Mouse (Mus musculus) cerebellum, postnatal 4 days (tissue): ENCODE results near the gene Dok3.

ENCODE experiments used
- DNase-seq, 2 experiments: peaks; one replicate each; pipeline ENCODE4 v3.0.0; 2022; ENCODE audit warnings: low spot score in 2 of 2, mixed read lengths in 1 of 2

The Dok3 gene

DNA sequence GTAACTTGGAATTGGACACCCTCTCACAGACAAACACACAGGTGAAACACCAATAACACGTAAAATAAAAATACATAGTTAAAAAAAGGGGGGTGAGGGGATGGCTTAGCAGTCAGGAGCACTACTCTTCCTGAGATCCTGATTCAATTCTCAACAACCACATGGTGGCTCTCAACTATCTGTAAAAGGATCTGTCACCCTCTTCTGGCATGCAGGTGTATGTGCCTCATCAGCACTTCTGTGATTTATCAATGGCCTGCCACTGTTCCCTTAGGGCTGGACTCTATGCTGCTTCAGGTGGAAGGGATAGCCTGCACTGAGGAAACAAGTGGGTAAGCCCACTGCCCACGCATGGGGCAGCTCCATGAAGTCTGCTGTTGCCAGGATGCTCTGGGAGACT is 11.8 kb upstream of the Dok3 start:
- peak in 1 of 2 experiments; percentile 26 for DNase-seq

DNA sequence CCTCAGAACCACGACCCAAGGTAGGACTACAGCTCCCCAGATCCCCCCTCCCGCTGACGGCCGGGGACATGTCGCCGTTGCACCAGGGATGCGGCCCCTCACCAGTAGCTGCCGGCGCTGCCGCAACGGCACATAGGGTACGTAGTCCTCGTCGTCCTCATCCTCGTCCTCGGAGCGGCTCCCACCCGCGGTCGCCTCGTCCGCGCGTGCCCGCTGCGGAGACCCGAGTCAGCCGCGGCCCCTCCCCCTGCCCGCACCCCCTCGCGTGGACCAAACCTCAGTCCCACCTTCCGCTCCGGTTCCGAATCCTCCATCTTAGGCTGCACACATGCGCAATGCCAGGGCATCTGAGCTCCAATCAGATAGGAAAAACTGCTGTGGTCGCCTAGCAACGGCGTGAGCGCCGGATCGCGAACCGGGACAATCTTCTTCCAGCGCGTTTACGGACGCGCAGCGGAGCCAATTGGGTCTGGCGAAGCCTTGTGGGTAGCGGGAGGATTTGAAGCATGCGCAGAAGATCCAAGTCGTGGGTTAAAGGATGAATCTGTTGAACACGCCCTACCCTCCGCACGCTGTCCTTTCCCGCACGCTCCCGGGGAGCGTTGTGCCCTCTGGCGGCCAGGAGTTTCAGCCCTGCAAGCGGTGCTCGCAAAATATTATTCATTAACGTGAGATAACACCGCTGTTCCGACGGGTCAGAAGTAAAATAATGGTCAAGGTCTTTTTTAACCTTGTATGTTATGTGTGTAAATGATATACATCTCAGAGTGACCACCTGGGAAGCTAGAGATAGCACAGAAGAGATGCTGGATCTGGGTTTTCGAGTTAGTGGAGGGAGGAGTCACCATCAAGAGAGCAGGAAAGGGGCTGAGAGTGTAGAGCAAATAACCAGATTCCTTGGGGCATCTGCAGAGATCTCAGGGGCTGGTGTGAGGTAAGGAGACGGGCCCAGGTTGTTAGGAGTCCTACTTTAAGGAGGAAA is 7.4 kb upstream of the Dok3 start, which contains the start of gene Ddx41:
Gene Ddx41 (minus strand): TSS at position 465 of the 982 bp plus-strand sequence.
- DNase-seq = peak; percentile 99 to 100

DNA sequence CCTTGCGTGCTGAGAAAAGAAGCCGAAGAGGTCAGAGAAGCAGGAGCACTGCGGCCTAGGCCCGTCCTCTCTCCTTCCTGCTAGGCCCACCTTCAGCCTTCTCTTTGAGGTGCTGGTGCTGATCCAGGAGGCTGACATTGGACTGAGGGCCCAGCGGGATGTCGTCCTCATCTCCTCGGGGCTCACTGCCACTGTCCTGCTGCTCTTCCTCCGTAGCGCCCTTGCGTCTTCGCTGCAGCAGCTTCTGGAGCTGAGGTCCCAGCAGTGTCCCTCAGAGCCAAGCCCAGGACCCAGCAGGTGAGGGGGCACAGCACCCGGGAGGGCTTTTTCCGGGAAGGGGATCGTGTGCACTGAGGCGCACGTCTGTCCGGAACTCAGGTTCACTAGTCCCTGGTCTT is 6.7 kb upstream of the Dok3 start:
- peak in 1 of 2 experiments; percentile 17 for DNase-seq

DNA sequence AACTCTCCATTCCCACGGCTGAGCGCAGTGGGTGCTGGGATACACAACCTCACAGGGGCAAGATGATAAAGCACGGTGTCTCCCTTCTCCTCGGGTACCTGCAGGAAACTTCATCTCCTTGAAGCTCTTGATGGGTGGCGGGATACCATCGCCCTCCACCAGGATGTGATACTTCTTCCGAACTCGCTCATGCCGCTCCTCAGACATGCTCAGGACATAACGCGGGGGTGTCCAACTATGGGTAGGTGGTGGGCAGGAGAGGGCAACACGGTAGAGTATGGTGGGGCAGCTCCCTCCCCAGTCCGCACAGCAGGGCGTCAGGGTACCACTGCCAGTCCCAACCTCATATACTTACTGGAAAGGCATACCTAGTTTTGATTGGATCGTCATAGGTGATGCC is 6.1 kb upstream of the Dok3 start:
- DNase-seq = no peak

DNA sequence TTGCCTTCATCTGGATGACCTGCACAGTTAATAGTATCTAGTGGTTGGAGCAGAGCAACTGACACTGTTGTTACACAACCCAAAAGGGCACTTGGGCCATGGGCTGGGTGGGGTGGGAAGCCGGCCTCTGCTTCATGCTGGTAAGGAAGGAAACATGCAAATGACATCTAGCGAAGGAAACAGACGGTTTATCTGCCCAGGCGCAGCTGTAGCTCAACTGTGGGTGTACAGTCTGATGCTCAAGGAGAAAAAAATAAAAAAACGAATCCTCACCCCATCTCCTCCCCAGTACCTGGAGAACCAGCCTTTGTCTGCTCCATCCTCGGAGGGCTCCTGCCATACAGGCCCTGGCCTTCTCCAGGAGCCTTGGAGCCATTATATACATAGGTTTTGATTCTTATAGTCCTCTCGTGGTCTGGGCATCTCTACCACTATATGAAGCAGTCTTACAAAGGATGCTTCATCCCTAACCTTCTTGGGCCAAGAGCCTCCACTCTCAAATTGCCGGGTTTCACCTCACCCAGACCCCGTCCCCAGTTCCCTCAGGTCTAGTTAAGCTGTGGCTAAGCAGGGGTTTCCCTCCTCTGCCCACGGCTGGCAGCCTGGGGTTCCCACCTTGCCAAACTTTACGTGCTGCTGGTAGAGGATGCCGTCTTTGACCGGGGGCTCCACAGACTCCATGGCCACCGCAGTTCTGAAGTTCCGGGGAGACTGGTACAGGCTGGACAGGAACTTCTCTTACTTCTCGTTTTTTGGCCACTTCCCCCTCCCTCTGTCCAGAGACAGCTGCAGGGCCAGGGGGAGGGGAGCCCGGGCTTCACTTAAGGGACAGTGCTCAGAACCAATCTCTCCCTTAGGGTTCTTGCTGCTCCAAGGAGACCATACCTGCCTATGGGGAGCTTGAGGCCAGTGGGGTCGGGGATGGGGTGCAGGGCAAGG is 993 bp downstream of the Dok3 start:
- no peak for DNase-seq

DNA sequence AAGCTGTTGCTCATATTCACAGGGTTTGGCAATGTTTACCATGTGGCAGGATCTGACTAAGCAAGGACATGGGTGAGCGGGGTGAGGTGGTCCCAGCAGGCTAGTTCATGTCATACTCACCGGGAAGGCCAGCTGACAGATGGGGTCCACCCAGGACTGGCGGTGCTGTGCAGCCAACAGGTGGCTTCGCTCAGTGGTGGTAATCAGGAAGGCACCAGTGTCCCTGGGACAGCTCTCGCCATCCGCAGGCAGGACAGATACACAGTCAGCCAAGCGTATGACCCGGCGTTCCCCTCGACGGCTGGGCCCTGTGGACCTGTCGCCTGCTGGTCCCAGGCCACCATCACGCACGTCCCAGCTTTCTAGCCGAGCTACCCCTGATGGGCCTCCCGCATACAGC is 1.9 kb downstream of the Dok3 start:
- no peak for DNase-seq

DNA sequence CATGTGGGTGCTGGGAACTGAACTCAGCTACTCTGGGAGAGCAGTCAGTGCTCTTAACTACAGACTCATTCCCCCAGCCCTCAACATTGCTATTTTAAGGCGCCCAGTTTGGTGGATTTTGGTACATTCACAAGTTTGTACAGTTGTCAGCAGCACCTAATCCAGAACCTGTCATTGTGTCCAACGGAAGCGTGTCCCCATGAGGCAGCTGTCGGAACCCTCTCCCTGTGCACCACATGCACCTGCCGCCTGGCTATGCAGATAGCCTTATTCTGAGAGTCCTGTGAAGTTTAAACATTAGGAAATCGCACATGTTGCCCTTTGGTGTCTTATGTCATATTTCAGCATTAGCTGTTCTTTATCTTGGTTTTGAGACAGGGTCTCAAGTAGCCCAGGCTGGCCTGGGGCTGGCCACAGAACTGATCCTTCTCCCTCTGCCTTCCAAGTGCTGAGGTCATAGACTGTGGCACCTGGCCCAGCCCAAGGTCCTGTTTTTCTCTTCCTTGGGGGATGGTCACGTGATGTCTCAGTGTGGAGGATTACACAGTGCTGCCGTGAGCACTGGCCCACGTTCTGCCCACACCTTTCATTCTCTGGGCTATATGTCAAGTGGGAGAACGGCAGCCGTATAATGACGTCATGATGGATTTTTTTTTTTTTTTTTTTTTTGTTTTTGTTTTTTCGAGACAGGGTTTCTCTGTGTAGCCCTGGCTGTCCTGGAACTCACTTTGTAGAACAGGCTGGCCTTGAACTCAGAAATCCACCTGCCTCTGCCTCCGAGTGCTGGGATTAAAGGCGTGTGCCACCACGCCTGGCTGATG is 3.2 kb downstream of the Dok3 start:
- no peak for DNase-seq

DNA sequence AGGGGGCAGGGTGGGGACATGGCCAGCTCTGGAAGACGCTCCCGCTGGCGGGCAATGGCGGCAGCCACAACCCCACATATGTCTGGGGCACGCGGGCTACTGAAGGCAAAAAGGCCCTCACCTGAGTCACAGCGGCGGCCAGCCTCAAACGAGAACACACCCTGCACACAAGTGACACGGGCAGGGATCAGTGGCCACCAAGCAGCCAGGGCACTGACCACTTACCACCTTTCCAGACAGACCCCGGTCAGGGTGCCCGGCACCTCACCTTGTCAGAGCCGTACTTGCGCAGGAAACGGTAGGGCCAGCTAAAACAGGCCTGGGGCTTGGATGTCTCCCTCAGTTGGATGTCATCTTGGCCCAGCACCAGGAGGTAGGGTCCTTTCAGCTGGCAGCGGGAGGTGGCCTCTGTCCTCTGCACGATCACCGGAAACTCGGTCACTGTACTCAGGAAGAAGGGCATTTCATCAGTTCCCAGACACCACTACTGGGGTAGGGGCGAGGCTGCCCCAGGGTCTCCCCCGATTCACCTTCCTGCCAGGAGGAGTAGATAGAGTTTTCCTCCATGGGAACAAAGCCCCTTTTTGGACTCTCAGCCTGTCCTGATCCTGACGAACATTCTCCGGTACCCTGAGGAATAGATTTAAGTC is 5.0 kb downstream of the Dok3 start:
- DNase-seq = no peak

DNA sequence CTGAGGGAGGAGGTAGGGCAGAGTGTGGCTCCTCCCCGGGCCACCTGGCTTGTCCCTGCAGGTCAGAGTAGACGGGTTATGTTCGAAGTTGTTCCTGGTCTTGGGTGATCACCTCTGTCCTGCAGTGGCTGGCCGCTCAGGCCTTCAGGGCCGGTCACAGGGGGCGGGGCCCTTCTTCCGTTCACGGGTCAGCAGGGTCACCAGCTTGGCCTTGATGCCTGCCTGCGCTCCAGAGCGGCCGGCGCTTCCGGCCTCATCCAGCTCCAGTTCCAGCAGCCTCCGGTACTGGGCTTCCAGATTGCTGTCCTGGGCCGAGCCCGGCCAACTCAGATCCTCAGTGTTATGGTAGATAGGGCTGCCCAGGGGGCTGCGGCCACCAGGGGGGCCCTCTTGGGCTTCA is 5.8 kb downstream of the Dok3 start:
- DNase-seq = no peak

DNA sequence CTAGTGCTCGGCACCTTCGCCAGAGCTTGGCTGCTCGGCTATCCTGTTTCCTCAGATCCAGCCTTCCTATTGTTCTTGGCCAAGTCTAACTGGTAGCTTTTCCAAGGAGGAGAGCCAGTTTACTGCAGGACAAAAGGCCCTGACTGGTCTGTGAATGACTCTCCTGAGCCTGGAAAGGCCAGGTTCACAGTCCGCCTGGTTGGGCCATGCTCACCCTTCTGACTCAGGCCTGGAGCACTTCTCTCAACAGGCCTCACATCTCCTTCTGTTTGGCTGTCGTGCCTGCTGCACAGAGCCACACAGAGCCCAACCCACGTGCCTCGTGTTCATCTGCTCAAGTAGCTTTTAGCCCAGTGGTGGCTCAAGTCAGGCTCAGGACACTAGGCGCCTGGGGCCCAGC is 6.4 kb downstream of the Dok3 start:
- DNase-seq = no peak

DNA sequence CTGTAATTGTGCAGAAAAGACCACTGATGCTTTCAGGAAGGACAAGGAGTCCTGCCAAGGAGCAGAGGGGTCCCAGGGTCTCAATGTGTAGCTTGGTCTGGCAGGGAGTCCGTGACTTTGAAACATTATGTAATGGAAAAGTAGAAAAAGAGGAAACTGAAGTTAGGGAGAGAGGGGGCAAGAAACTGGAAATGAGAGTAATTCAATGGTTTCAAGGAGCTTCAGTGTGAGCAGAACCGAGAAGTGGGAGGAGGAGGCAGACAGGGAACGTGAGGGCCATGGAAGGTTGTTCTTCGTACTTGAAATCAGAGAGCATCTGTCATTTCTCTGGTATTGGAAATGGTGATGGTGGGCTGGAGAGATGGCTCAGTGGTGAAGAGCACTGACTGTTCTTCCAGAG is 9.5 kb downstream of the Dok3 start:
- no peak for DNase-seq

DNA sequence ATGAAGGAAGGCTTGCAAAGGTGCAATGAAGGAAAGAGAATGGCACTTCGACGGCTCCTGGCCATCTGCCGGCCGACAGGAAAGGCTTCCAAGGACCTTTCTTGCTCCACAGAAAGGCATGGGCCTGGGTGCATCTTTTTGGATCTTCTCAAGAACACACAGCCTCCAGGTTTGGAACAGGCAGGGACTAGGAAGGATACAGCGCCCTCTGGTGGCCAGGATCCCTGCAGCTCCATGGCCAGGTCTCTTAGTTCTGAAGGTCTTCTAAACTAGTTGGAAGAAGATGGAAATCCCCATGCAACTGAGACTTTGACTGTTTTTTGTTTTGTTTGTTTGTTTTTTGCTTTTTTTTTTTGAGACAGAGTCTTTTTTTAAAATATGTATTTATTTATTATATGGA is 12.1 kb downstream of the Dok3 start:
- DNase-seq = peak; percentile 88 to 92

DNA sequence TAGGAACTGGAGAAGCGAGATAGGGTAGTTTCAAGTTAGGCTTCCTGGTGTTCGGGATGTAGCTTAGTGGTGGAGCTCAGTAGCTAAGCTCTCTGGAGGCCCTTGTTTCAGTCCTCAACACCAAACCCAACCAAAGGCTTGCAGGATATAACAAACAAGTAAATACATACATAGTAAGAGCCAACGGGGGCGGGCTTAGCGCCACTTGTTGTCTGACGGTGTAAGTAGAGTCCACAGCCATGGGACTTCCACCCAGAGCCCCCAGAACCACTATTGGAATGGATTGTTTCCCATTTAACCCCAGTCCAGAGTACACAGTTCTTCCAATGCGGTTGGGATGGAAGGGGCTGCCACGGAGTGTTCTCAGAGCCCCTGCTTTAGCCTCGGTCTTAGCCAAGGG is 15.3 kb downstream of the Dok3 start:
- DNase-seq = no peak

DNA sequence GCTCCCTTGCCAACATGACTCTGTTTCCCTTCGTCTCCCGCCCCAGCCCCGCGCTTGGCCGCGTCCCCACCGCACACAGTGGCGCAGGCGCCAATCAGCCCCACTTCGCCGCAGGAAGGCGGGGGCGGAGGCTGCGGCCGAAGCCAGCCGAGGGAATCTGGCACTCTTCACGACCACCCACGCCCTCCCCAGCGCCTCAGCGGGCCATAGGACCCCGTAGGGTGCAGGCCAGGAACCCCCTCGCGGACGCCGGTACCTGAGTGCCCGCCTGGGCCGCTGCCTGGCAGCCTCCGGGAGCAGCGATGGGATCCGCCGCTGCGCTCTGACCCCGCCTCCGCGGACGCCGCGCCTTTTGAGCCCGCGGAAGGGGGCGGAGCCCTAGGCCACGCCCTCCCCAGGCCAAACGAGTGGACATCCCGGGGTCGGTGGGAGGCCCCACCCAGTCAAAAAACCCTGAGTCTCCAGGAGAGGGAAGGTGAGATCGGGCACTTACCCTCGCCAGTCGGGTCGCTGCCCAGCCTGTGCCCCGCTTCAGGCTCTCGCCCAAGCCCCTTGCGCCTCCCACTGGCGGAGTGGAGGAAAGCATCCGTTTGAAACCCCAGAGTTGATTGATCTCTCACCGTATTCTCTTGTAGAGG is 15.9 kb downstream of the Dok3 start, which contains the start of gene Pdlim7:
Gene Pdlim7 (minus strand): TSS at position 566 of the 638 bp plus-strand sequence.
- peak; percentile 82 to 85 for DNase-seq

DNA sequence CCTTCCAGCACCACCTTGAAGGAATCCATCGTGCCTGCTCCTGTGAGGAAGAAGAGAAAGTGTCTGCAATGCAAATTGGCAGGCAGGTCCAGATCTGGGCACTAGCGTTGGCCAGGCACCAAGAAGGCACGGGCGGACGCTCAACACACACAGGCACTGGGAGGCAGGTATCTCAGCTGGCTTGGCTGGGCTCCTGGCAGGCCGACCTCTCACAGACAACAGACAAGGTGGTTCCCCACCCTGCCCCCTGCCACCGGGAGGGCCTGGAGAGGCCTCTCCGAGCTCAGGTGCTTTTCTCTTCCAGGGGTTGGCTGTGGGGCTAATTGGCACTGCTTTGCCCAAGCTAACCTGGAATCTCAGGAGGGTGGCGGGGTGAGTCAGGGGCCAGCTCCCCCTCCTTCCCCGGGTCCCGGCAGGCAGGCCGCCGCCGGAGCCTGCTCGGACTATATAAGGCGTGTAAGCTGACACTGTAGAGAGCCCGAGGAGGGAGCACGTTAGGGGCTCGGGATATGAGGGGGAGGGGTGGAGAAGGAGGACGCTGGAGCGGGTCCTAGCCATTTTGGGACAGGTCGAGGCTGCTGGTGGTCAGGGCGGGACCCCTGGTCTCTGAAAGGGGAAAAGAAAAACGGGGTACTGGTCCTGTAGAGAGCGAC is 16.6 kb downstream of the Dok3 start:
- DNase-seq = peak; percentile 25 to 35

DNA sequence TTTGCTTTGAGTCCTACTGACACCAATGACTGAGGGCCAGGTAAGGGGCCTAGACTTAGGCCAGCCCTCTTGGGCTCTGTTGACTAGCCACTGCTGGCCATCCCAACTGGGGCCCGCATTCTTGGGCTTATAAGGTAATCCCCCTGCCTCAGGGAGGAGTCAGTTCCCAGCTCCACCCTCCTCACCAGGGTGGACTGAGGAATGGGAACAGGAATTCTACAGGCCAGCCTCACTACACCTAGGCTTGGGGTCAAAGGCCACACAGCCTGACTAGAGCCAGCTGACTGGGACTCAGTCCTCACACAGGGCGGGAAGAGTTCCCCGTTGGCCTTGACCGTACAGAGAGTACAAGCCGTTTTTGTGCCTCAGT is 17.6 kb downstream of the Dok3 start:
- no peak for DNase-seq

DNA sequence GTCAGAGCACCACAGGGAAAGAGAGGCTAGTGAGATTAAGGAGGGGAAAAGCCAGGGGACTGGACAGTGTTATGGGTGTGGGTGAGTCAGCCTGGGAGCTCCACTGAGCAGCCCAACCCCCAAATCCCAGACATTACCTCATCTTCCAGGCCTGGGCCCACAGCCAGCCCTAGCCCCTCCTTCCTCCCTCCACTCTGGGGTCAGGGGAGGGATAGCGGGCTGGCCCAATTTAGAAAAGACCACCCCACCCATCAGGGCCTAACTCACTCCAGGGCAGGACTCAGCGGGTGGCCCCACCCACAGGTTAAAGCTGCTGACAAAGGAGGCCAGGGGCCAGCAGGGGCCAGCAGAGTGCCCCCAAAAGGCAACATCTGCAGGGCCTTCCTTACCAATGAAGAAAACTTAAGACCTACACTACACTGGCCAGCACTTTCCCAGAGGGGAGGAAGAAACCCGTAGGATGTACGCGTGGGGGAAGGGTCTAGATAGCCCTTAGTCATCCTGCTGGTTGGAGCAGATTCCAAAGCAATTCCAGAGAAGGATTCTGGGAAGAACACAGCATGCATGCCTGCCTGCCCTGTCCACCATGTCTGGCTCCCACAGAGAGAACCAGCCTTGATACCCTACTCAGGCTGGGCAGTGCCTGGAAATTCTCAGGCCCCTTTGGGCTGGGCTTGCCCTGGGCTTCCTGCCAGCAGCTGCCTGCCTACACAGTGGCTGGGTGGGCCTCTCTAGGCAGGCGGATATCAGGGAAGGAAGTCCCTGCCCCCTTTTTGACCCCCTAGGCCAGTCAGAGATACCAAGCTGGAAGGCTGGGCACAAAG is 18.2 kb downstream of the Dok3 start:
- DNase-seq = peak in 1 of 2 experiments; percentile 47

DNA sequence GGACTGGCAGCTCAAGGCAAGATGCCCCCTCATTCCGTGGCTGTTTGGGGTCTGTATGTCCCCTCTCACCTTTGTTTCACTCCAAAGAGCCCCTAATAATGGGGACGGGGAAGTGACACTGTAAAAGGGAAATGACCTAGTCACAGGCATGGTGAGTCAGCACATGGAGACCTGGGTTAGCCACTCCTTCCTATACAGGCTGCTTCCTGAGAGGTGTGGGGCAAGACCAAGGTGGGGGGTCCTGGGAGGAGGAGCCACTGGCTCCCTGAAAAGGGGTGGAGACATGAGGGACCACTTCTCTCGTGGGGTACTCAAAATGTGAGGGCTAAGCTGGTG is 18.8 kb downstream of the Dok3 start:
- no peak for DNase-seq

DNA sequence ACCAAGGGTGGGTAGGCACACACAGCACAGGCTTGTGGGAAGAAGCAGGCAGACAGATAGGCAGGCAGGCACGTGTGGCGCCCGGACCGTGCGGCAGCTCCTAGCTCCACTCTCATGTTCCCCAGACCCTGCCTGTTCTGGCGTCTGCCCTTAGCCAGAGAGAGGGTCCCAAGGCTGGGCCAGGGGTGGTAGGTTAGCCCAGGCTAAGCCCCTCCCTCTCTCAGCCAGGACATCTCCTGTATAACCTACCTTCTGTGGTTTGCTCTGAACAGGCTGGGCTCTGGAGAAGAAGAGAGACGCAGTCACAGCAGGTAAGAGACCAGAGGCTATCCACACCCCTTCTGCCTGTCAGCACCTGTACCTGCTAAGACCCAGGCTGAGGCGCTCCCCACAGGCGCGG is 20.6 kb downstream of the Dok3 start:
- DNase-seq = no peak
